Mouse (Mus musculus) lung, postnatal 0 days (tissue): Measurements from ENCODE around the gene Ppm1e.
A peak's percentile ranks its signal among the peaks of the same experiment; 100 is the strongest.
"Not testable (repeated sequence)": the region's sequence is repeated elsewhere in the genome, so short reads cannot be mapped to it uniquely, and the experiment has no call there.

ENCODE experiments used
- CTCF ChIP-seq: IDR thresholded peaks from 2 replicates; pipeline ENCODE4 v1.5.1; 2016; ENCODE audit warnings: antibody characterized with exemption, mild to moderate bottlenecking
- EP300 ChIP-seq: IDR thresholded peaks from 2 replicates; pipeline ENCODE4 v1.6.1; 2016; ENCODE audit warnings: antibody characterized with exemption, mild to moderate bottlenecking, control low read depth

GRCm38 (mm10) chr11:87261705-87262104, 97.1 kb downstream of the Ppm1e start:
- peak; percentile 30 for TF ChIP-seq CTCF
- not testable (repeated sequence) for TF ChIP-seq EP300
